Mouse (Mus musculus): ENCODE results near the gene Lce3b. TPM values are rescaled to one million over a fixed set of nuclear protein-coding genes. Genes with fewer than 3 reads are reported as not detected.

Gene Lce3b
- polyA plus RNA-seq (2014; fragmentation: Nextera tagmentation; extraction: Ambion mirVana) = not detected in 2 replicates

DNA sequence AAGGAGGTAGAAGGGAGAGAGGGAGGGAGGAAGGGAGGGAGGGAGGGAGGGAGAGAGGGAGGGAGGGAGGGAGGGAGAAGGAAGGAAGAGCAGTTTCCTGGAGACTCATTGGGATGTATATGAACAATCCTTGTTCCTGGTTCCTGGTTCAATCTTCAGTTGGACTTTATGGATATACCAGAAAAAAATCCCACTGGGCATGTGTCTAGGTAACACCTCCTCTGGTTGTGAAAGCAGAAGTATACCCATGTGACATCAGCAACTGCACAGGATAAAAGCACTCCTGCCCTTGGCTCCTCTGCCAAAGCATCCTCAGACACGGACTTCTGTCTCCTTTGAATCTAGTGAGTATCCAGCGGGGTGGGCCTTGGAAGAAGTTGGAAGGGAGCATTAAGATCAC, at the start of gene Lce3b:
TSS of gene Lce3b (plus strand) at position 301 of the 400 bp plus-strand sequence.
- H3K27ac ChIP-seq (ENCODE audit: low read depth, low read length) = no peak within 1 kb of the TSS
- H3K9me3 ChIP-seq (ENCODE audit: control insufficient read depth, low read length) = no peaks in the 10 kb centered on the region
- 73% methylated on average over 2 of the region's 2 CpGs for WGBS
- H3K4me3 ChIP-seq (ENCODE audit: low read depth, low read length) = no peak within 1 kb of the TSS
- no peak within 1 kb of the TSS for H3K9ac ChIP-seq (ENCODE audit: low read length)
- no peak within 1 kb of the TSS for H3K4me2 ChIP-seq (ENCODE audit: low read depth)
- H3K27me3 ChIP-seq (ENCODE audit: control insufficient read depth, insufficient read depth, low read length) = no peaks in the 10 kb centered on the region
- no peaks in the 10 kb centered on the region for H3K4me1 ChIP-seq (ENCODE audit: control insufficient read depth, insufficient read depth, low read length)
- DNase-seq (ENCODE audit: low spot score) = no peak
- ATAC-seq (ENCODE audit: insufficient read depth, low FRiP score, low TSS enrichment) = no peak
- H3K36me3 ChIP-seq (ENCODE audit: control insufficient read depth, insufficient read depth, low read length) = no peaks in the 10 kb centered on the region

- H3K27me3 ChIP-seq (ENCODE audit: control insufficient read depth, insufficient read depth, low read length) = no peaks in the 10 kb centered on the region
- no peak overlapping the region for H3K4me3 ChIP-seq (ENCODE audit: low read depth, low read length)
- no peak overlapping the region for H3K27ac ChIP-seq (ENCODE audit: low read depth, low read length)
- H3K9ac ChIP-seq (ENCODE audit: low read length) = no peak overlapping the region
- H3K36me3 ChIP-seq (ENCODE audit: control insufficient read depth, insufficient read depth, low read length) = no peaks in the 10 kb centered on the region
- no peak overlapping the region for H3K4me2 ChIP-seq (ENCODE audit: low read depth)
- ATAC-seq (ENCODE audit: insufficient read depth, low FRiP score, low TSS enrichment) (no peak), DNase-seq (ENCODE audit: low spot score) (no peak)
- 78% methylated on average over 3 of the region's 3 CpGs for WGBS
- H3K9me3 ChIP-seq (ENCODE audit: control insufficient read depth, low read length) = no peaks in the 10 kb centered on the region
- H3K4me1 ChIP-seq (ENCODE audit: control insufficient read depth, insufficient read depth, low read length) = no peaks in the 10 kb centered on the region
Measured at GRCm38 (mm10) chr3:92894063-92894462, 38.7 kb upstream of the Lce3b start.

- DNase-seq (ENCODE audit: low spot score) (no peak), ATAC-seq (ENCODE audit: insufficient read depth, low FRiP score, low TSS enrichment) (no peak)
- no peaks in the 10 kb centered on the region for H3K27me3 ChIP-seq (ENCODE audit: control insufficient read depth, insufficient read depth, low read length)
- H3K9me3 ChIP-seq (ENCODE audit: control insufficient read depth, low read length) = no peaks in the 10 kb centered on the region
- no peaks in the 10 kb centered on the region for H3K4me1 ChIP-seq (ENCODE audit: control insufficient read depth, insufficient read depth, low read length)
- H3K36me3 ChIP-seq (ENCODE audit: control insufficient read depth, insufficient read depth, low read length) = no peaks in the 10 kb centered on the region
- 61% methylated on average over 1 of the region's 1 CpGs for WGBS
- H3K4me3 ChIP-seq (ENCODE audit: low read depth, low read length) = no peak overlapping the region
- H3K9ac ChIP-seq (ENCODE audit: low read length) = no peak overlapping the region
- H3K27ac ChIP-seq (ENCODE audit: low read depth, low read length) = no peak overlapping the region
- H3K4me2 ChIP-seq (ENCODE audit: low read depth) = no peak overlapping the region
Measured at GRCm38 (mm10) chr3:92894489-92894888, 38.3 kb upstream of the Lce3b start.

- Histone ChIP-seq H3K9ac (ENCODE audit: low read length) (no peak overlapping the region), H3K4me1 (ENCODE audit: control insufficient read depth, insufficient read depth, low read length) (no peaks in the 10 kb centered on the region), H3K27me3 (ENCODE audit: control insufficient read depth, insufficient read depth, low read length) (no peaks in the 10 kb centered on the region), H3K9me3 (ENCODE audit: control insufficient read depth, low read length) (no peaks in the 10 kb centered on the region), H3K27ac (ENCODE audit: low read depth, low read length) (no peak overlapping the region), H3K4me2 (ENCODE audit: low read depth) (no peak overlapping the region), H3K4me3 (ENCODE audit: low read depth, low read length) (no peak overlapping the region), H3K36me3 (ENCODE audit: control insufficient read depth, insufficient read depth, low read length) (no peaks in the 10 kb centered on the region)
- 29% methylated on average over 3 of the region's 3 CpGs for WGBS
- peak; percentile 48; the same call in 1 of the 2 replicates for ATAC-seq (ENCODE audit: insufficient read depth, low FRiP score, low TSS enrichment)
- DNase-seq (ENCODE audit: low spot score) = peak; percentile 34
Measured at GRCm38 (mm10) chr3:92902992-92903391, 29.8 kb upstream of the Lce3b start.

DNA sequence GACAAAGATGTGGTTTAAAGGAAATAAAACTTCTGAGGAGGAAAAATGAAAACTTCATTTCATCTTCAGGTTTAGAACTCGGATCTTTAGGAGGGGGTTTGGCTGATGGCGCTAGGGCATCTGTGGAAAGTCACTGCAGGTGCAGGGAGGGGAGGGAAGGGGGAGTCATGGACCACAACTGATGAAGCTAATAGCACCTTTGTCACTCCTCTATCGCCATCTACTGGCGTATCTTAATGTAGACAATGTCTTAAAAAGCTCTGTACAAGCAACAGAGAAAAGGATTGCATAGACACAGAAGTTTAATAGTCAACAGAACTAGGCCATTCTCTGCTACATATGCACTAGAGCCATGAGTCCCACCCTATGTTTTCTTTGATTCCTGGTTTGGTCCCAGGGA, 29.1 kb upstream of the Lce3b start:
- Histone ChIP-seq H3K4me1 (ENCODE audit: control insufficient read depth, insufficient read depth, low read length) (no peaks in the 10 kb centered on the region), H3K27ac (ENCODE audit: low read depth, low read length) (no peak overlapping the region), H3K4me2 (ENCODE audit: low read depth) (no peak overlapping the region), H3K9ac (ENCODE audit: low read length) (no peak overlapping the region), H3K9me3 (ENCODE audit: control insufficient read depth, low read length) (no peaks in the 10 kb centered on the region), H3K27me3 (ENCODE audit: control insufficient read depth, insufficient read depth, low read length) (no peaks in the 10 kb centered on the region), H3K4me3 (ENCODE audit: low read depth, low read length) (no peak overlapping the region), H3K36me3 (ENCODE audit: control insufficient read depth, insufficient read depth, low read length) (no peaks in the 10 kb centered on the region)
- DNase-seq (ENCODE audit: low spot score) (no peak), ATAC-seq (ENCODE audit: insufficient read depth, low FRiP score, low TSS enrichment) (0 out of 2 replicates have a peak, but pooled peaks have one; percentile 8)
- 30% methylated on average over 4 of the region's 4 CpGs for WGBS

- Histone ChIP-seq H3K9ac (ENCODE audit: low read length) (no peak overlapping the region), H3K27ac (ENCODE audit: low read depth, low read length) (no peak overlapping the region), H3K4me3 (ENCODE audit: low read depth, low read length) (no peak overlapping the region), H3K9me3 (ENCODE audit: control insufficient read depth, low read length) (no peaks in the 10 kb centered on the region), H3K36me3 (ENCODE audit: control insufficient read depth, insufficient read depth, low read length) (no peaks in the 10 kb centered on the region), H3K4me1 (ENCODE audit: control insufficient read depth, insufficient read depth, low read length) (no peaks in the 10 kb centered on the region), H3K27me3 (ENCODE audit: control insufficient read depth, insufficient read depth, low read length) (no peaks in the 10 kb centered on the region), H3K4me2 (ENCODE audit: low read depth) (no peak overlapping the region)
- DNase-seq (ENCODE audit: low spot score) = no peak
- whole genome bisulfite sequencing = 59% methylated on average over 3 of the region's 3 CpGs
- no peak for ATAC-seq (ENCODE audit: insufficient read depth, low FRiP score, low TSS enrichment)
Measured at GRCm38 (mm10) chr3:92905182-92905581, 27.6 kb upstream of the Lce3b start.

DNA sequence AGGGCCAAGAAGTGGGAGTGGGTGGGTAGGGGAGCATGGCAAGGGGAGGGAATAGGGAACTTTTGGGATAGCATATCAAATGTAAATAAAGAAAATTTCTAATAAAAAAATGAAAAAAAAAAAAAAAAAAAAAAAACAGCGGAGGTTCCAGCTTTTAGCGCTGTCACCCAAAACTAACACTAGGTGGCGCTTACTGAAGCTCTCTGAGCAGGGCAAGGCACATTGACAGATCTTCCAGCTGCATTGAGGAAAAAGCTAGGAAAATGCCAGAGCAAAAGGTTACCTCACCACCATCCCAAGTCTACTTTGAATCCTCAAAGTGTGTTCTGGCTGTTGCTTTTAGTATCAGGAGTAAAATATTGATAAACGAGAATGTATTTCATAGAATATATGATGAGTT, 25.2 kb upstream of the Lce3b start:
- no peak overlapping the region for H3K4me3 ChIP-seq (ENCODE audit: low read depth, low read length)
- no peak overlapping the region for H3K27ac ChIP-seq (ENCODE audit: low read depth, low read length)
- 34% methylated on average over 4 of the region's 4 CpGs for WGBS
- H3K36me3 ChIP-seq (ENCODE audit: control insufficient read depth, insufficient read depth, low read length) = no peaks in the 10 kb centered on the region
- no peak for ATAC-seq (ENCODE audit: insufficient read depth, low FRiP score, low TSS enrichment)
- no peaks in the 10 kb centered on the region for H3K4me1 ChIP-seq (ENCODE audit: control insufficient read depth, insufficient read depth, low read length)
- H3K4me2 ChIP-seq (ENCODE audit: low read depth) = no peak overlapping the region
- no peak overlapping the region for H3K9ac ChIP-seq (ENCODE audit: low read length)
- no peaks in the 10 kb centered on the region for H3K27me3 ChIP-seq (ENCODE audit: control insufficient read depth, insufficient read depth, low read length)
- H3K9me3 ChIP-seq (ENCODE audit: control insufficient read depth, low read length) = no peaks in the 10 kb centered on the region
- peak; percentile 29 for DNase-seq (ENCODE audit: low spot score)

DNA sequence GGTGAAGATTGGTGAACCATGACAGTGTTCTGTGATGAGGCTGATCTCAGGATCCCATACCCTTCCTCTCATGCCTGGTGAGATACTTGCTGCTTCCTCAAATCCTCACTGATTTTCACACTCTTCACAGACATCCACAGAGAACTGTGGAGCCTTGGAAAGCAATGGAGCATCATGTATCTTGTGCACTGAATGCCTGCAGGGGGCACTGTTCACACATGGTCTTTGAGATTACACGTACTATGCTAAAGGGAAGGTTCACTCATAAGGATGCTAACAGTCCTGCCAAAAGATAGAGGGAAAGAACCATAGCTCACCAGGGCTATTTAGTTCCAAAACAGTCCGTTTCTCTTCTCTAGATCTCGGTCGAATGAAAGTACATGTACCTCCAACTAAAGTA, 12.4 kb upstream of the Lce3b start:
- Histone ChIP-seq H3K36me3 (ENCODE audit: control insufficient read depth, insufficient read depth, low read length) (no peaks in the 10 kb centered on the region), H3K27me3 (ENCODE audit: control insufficient read depth, insufficient read depth, low read length) (no peaks in the 10 kb centered on the region), H3K9me3 (ENCODE audit: control insufficient read depth, low read length) (no peaks in the 10 kb centered on the region), H3K4me1 (ENCODE audit: control insufficient read depth, insufficient read depth, low read length) (no peaks in the 10 kb centered on the region), H3K4me3 (ENCODE audit: low read depth, low read length) (no peak overlapping the region), H3K27ac (ENCODE audit: low read depth, low read length) (no peak overlapping the region), H3K4me2 (ENCODE audit: low read depth) (no peak overlapping the region), H3K9ac (ENCODE audit: low read length) (no peak overlapping the region)
- ATAC-seq (ENCODE audit: insufficient read depth, low FRiP score, low TSS enrichment) = no peak
- DNase-seq (ENCODE audit: low spot score) = peak; percentile 30
- WGBS = 59% methylated on average over 4 of the region's 4 CpGs

GRCm38 (mm10) chr3:92926130-92926529, 6.6 kb upstream of the Lce3b start, which contains the start of gene Lce3a:
Gene Lce3a (minus strand): TSS chr3:92926230.
- Histone ChIP-seq H3K4me1 (ENCODE audit: control insufficient read depth, insufficient read depth, low read length) (no peaks in the 10 kb centered on the region), H3K9ac (ENCODE audit: low read length) (no peak within 1 kb of the TSS), H3K9me3 (ENCODE audit: control insufficient read depth, low read length) (no peaks in the 10 kb centered on the region), H3K4me2 (ENCODE audit: low read depth) (no peak within 1 kb of the TSS), H3K27ac (ENCODE audit: low read depth, low read length) (no peak within 1 kb of the TSS), H3K36me3 (ENCODE audit: control insufficient read depth, insufficient read depth, low read length) (no peaks in the 10 kb centered on the region), H3K4me3 (ENCODE audit: low read depth, low read length) (no peak within 1 kb of the TSS), H3K27me3 (ENCODE audit: control insufficient read depth, insufficient read depth, low read length) (no peaks in the 10 kb centered on the region)
- ATAC-seq (ENCODE audit: insufficient read depth, low FRiP score, low TSS enrichment) (no peak), DNase-seq (ENCODE audit: low spot score) (no peak)
- WGBS = 76% methylated on average over 2 of the region's 2 CpGs
